Mouse (Mus musculus) heart, postnatal 0 days (tissue): ENCODE results near the gene Pmm1.

Source experiments
- CTCF ChIP-seq: IDR thresholded peaks from 2 replicates; pipeline ENCODE4 v1.5.1; 2016; ENCODE audit warnings: antibody characterized with exemption, control low read depth, low read depth
- EP300 ChIP-seq: IDR thresholded peaks from 2 replicates; pipeline ENCODE4 v1.6.1; 2016; ENCODE audit warnings: antibody characterized with exemption, low read depth

DNA sequence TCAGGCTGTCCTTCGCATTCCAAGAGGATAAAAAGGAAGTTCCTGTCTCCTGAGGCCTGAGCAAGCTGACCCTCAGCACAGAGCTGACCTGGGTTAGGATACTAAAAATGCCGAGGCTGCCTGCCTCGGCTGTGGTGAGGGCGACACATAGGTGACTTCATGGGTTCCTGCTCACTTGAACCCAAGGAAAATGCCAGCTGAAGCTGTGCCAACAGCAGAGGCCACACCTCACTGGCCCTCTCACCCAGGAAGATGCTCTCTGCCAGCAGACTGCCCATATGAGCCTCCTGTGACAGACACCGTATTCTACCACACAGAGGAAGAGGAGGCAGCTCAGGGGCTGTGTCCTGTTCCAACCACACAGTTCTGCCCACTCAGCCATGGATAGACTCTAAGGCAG lies 41.7 kb downstream of the Pmm1 start:
- TF ChIP-seq CTCF (no peak), EP300 (no peak)
